Mouse (Mus musculus) embryonic facial prominence, embryonic 14.5 days (tissue): ENCODE measurements around the gene Exoc8. TPM values are rescaled to one million over a fixed set of nuclear protein-coding genes. Genes with fewer than 3 reads are reported as not detected.

ENCODE experiments used
- ATAC-seq: fragments of 200-750 bp; cut with Nextera tagmentation; 2 replicates; pipeline ENCODE4 v1.8.0; 2017; ENCODE audit warnings: low read depth, moderate number of reproducible peaks, moderate TSS enrichment
- DNase-seq: peaks from one replicate; pipeline ENCODE4 v3.0.0-alpha.2; 2015; ENCODE audit warnings: low spot score
- H3K27ac ChIP-seq: fragments of 300-500 bp; sonication (generic); replicated peaks from 2 replicates; pipeline ENCODE4 v1.5.1; 2014; ENCODE audit warnings: low read depth, mild to moderate bottlenecking, low read length, moderate library complexity
- H3K27me3 ChIP-seq: fragments of 300-500 bp; sonication (generic); replicated peaks from 2 replicates; pipeline ENCODE4 v1.6.1; 2014; ENCODE audit warnings: low read length; ENCODE audit not compliant: control insufficient read depth, insufficient read depth
- H3K36me3 ChIP-seq: fragments of 300-500 bp; sonication (generic); 2 replicates; pipeline ENCODE4 v1.6.1; 2014; ENCODE audit warnings: low read length, mixed read lengths; ENCODE audit not compliant: control insufficient read depth, insufficient read depth
- H3K4me1 ChIP-seq: fragments of 300-500 bp; sonication (generic); 2 replicates; pipeline ENCODE4 v1.6.1; 2014; ENCODE audit warnings: antibody characterized with exemption, low read length; ENCODE audit not compliant: control insufficient read depth, insufficient read depth
- H3K4me2 ChIP-seq: fragments of 300-500 bp; sonication (generic); 2 replicates; pipeline ENCODE4 v1.6.1; 2014; ENCODE audit warnings: low read depth, mild to moderate bottlenecking, low read length, moderate library complexity, mixed read lengths
- H3K4me3 ChIP-seq: fragments of 300-500 bp; sonication (generic); 2 replicates; pipeline ENCODE4 v1.5.1; 2014; ENCODE audit warnings: low read depth, mild to moderate bottlenecking, low read length
- H3K9ac ChIP-seq: fragments of 300-500 bp; sonication (generic); 2 replicates; pipeline ENCODE4 v1.6.1; 2014; ENCODE audit warnings: low read depth, mild to moderate bottlenecking, low read length, moderate library complexity, mixed read lengths
- H3K9me3 ChIP-seq: fragments of 300-500 bp; sonication (generic); 2 replicates; pipeline ENCODE4 v1.6.1; 2016; ENCODE audit warnings: low read length; ENCODE audit not compliant: control insufficient read depth
- WGBS: fragments of 180-500 bp; shearing (Covaris S2); extraction: QIAGEN DNeasy Blood & Tissue Kit; methylation state at CpG from one replicate; pipeline ENCODE4 v1.1.7; 2014; 5-methylcytosine and 5-hydroxymethylcytosine counted together
- polyA plus RNA-seq: library from polyadenylated mRNA; unstranded; fragments of >200 nt; fragmentation: Nextera tagmentation; extraction: Ambion mirVana; gene quantifications from 2 replicates; pipeline ENCODE4 v1.2.1, GENCODE M21; 2014

Exoc8 gene
- polyA plus RNA-seq, 1 experiment from 2014 or later, result 5.4 TPM

DNA sequence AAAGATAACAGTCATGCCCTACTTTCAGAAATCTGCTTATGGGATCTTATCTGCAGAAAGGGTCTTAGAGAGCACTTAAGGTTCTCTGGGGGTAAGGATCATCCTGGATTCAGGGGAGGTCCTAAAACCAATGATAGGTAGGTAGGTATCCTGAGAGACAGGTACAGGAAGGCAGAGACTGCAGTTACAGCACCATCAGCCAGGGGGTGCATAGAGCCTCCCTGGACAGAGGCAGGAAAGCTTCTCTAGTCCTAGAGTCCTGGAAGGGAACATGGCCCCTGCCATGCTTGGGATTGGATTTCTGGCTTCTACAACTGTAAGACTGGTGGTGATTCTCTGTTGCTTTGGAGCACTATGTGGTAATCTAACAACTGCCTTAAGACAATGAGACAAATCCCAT lies 38.0 kb downstream of the Exoc8 start:
- DNase-seq, result no peak
- Histone ChIP-seq H3K9me3 (peaks cover 24% of the 10 kb centered on the region), H3K4me3 (no peak overlapping the region), H3K4me2 (no peak overlapping the region), H3K27ac (no peak overlapping the region), H3K4me1 (peaks cover 7% of the 10 kb centered on the region; the same call in 1 of the 2 replicates), H3K36me3 (peaks cover 56% of the 10 kb centered on the region), H3K27me3 (no peaks in the 10 kb centered on the region), H3K9ac (no peak overlapping the region)
- no peak for ATAC-seq

- ATAC-seq (no peak), DNase-seq (no peak)
- Histone ChIP-seq H3K36me3 (peaks cover 63% of the 10 kb centered on the region), H3K9ac (no peak overlapping the region), H3K4me3 (no peak overlapping the region), H3K4me1 (no peaks in the 10 kb centered on the region), H3K27me3 (no peaks in the 10 kb centered on the region), H3K27ac (no peak overlapping the region), H3K9me3 (peaks cover 45% of the 10 kb centered on the region), H3K4me2 (no peak overlapping the region)
- 94% methylated on average over 1 of the region's 1 CpGs for WGBS
Observed at GRCm38 (mm10) chr8:124853511-124853910, 44.0 kb downstream of the Exoc8 start.

- WGBS, result 89% methylated on average over 5 of the region's 5 CpGs
Observed at GRCm38 (mm10) chr8:124845573-124845972, 51.9 kb downstream of the Exoc8 start.

GRCm38 (mm10) chr8:124845131-124845530 lies 52.4 kb downstream of the Exoc8 start:
- peaks cover 30% of the 10 kb centered on the region for H3K36me3 ChIP-seq
- H3K9me3 ChIP-seq, result no peaks in the 10 kb centered on the region
- no peak for ATAC-seq
- no peak for DNase-seq
- no peaks in the 10 kb centered on the region for H3K4me1 ChIP-seq
- no peak overlapping the region for H3K4me2 ChIP-seq
- no peaks in the 10 kb centered on the region for H3K27me3 ChIP-seq
- WGBS, result 63% methylated on average over 3 of the region's 3 CpGs
- H3K9ac ChIP-seq, result no peak overlapping the region
- no peak overlapping the region for H3K4me3 ChIP-seq
- no peak overlapping the region for H3K27ac ChIP-seq

More at GRCm38 (mm10) chr8:124845573-124845972, 51.9 kb downstream of the Exoc8 start:
- ATAC-seq, result no peak
- H3K4me1 ChIP-seq, result no peaks in the 10 kb centered on the region
- no peak overlapping the region for H3K9ac ChIP-seq
- H3K36me3 ChIP-seq, result peaks cover 25% of the 10 kb centered on the region
- no peak overlapping the region for H3K27ac ChIP-seq
- H3K9me3 ChIP-seq, result no peaks in the 10 kb centered on the region
- DNase-seq, result no peak
- no peak overlapping the region for H3K4me2 ChIP-seq
- H3K27me3 ChIP-seq, result no peaks in the 10 kb centered on the region
- no peak overlapping the region for H3K4me3 ChIP-seq

Other genes starting within 250 kb of the Exoc8 start
- gene 2310022B05Rik, start 234.3 kb downstream of the Exoc8 start, polyA plus RNA-seq, result 45.5 and 46.4 TPM in 2 replicates
- gene Ttc13, start 175.7 kb downstream of the Exoc8 start, polyA plus RNA-seq, result 47.9 and 49.4 TPM in 2 replicates
- gene Arv1, start 175.6 kb downstream of the Exoc8 start, polyA plus RNA-seq, result 16.1 and 20.0 TPM in 2 replicates
- 3.9 and 4.5 TPM in 2 replicates for gene Fam89a, start 145.9 kb downstream of the Exoc8 start, polyA plus RNA-seq
- gene Trim67, start 104.6 kb downstream of the Exoc8 start, polyA plus RNA-seq, result 0.97 and 1.1 TPM in 2 replicates
- gene Gnpat, start 34.7 kb downstream of the Exoc8 start, polyA plus RNA-seq, result 96.4 and 97.8 TPM in 2 replicates
- 35.3 and 36.5 TPM in 2 replicates for gene 2810004N23Rik, start 34.6 kb downstream of the Exoc8 start, polyA plus RNA-seq
- gene Sprtn, start 181 bp upstream of the Exoc8 start, polyA plus RNA-seq, result 9.8 and 10.0 TPM in 2 replicates
- 17.1 and 17.2 TPM in 2 replicates for gene Egln1, start 51.6 kb upstream of the Exoc8 start, polyA plus RNA-seq
- gene Tsnax, start 115.3 kb upstream of the Exoc8 start, polyA plus RNA-seq, result 130 and 138 TPM in 2 replicates
- 1.5 and 1.6 TPM in 2 replicates for gene Disc1, start 156.5 kb upstream of the Exoc8 start, polyA plus RNA-seq